Mouse (Mus musculus): ENCODE data around the gene Tnnt1.

The Tnnt1 gene

DNA sequence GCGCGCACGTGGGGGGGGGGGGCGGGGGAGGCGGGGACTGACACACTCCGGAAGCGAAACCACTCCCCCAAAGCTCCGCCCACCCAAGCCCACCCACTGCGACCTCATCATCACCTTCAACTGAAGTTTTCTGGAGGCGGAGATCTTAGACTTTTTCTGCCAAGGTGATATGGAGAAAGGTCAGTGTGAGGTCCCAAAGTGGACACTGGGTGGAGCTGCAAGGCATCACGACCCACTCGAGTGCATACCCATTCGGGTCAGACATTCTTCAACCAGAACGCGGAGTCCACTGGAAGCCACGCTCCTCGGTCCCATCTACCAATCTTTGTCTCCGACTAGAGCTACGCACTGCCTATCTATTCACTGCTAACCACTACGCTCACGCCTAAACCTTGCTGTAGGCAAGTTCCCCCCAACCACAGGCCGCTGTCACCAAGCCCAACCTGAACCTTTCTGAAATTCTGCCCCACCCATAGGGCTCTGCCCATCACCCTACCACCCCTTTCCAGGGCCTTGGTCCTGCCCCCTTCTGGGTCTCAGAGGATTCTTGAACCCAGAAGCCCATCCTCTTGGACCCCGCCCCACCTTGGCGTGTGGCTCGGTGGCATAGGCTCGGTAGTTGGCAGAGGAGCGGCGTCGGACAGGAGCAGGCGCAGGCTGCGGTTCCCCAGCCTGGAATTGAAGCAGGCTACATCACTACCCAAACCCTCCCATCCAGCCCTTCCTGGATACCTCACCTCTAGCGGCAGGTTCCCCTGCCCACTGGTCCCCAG, 5.2 kb upstream of the Tnnt1 start:
- DNase-seq (ENCODE audit: low read depth): no peak

DNA sequence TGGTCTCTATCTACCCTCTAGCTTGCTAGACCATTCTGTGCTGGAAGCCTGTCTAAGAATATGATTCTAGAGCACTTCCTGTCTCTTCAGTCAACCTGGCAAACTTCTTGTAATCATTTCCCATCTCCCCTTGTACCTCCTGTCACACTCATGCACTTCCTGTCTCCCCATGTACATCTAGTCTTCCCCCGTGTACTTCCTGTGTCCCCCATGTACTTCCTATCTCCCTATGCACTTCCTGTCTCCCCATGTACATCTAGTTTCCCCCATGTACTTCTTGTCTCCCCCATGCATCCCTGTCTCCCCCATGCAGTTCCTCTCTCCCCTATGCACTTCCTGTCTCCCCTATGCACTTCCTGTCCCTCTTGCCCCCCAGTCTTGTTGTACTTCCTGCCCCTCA, 2.3 kb upstream of the Tnnt1 start:
- no peak for DNase-seq (ENCODE audit: low read depth)

DNA sequence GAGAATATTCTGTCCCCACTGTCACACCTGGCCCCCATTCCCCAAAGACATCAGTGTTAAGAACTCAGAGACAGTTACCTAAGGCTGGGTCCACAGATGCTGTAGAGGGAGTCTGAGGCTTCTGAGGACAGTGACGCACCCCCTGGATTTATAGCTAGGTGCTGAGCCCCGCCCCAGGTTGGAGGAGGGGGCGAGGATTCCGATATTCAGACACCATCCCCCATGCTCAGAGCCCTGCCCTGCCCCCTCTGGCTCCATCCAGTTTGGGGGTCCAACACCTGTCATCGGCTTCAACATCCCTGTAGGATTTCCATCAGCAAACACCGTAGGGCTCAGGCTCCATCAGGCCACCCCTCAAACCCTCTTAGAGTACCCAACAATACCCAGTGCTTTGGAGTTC, 329 bp downstream of the Tnnt1 start:
- DNase-seq (ENCODE audit: low read depth): no peak

DNA sequence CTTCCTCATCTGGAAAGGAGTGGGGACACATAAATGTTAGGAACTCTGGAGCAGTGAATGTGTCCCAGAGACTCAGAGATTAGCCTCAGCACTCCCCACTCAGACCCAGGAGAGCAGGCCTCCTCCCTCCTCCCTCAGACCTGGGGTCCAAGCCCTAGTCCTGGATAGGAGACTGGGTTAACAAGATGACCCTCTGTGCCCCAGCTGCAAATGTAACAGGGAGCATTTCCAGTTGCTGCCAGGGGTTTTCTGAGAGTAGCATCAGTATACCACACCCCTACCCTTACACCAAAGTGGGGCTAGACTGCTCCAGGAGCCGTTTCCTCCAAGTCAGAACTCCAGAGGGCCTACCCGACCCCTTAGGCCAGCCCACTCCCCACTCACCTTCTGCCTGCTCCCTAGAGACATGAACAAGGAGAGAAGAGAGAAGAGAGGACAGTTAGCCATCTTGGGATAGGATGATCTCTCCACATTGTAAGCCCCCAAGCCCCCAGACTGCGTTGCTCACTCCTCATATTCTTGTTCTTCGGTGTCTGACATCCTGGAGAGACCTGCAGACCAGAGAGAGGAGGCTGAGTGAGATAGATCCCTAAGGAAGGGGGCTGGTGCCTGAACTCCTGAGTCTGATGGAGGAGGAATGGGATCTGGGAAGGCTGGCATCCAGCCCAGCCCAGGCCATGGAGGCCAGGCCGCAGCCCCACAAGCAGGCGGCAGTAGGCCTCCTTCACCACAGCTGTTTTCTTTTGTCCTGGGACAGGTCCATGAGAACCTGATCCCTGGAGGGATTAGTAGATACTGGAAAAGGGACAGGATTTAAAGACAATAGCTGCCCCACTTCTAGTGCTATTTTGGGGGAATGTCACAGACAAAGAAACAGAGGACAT, 2.1 kb downstream of the Tnnt1 start:
- DNase-seq (ENCODE audit: low read depth): no peak

DNA sequence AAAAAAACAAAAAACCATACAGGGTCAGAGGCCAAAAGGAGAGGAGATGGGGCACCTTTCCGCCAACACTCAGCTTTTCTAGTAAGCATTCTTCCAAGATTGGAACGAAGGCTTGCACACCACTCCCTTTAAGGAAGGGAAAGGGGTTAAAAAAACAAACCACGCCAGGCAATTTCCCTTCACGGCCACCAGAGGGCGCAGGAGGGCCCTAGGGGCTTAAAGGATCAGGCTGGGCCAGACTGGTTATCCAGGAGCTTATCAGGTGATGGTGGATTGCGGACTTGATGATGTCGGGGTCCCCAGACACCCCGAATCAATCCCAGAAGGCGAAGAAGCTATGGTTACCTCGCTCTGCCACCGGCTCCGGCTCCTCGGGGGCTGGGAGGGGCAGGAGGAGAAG, 2.9 kb downstream of the Tnnt1 start:
- no peak for DNase-seq (ENCODE audit: low read depth)

DNA sequence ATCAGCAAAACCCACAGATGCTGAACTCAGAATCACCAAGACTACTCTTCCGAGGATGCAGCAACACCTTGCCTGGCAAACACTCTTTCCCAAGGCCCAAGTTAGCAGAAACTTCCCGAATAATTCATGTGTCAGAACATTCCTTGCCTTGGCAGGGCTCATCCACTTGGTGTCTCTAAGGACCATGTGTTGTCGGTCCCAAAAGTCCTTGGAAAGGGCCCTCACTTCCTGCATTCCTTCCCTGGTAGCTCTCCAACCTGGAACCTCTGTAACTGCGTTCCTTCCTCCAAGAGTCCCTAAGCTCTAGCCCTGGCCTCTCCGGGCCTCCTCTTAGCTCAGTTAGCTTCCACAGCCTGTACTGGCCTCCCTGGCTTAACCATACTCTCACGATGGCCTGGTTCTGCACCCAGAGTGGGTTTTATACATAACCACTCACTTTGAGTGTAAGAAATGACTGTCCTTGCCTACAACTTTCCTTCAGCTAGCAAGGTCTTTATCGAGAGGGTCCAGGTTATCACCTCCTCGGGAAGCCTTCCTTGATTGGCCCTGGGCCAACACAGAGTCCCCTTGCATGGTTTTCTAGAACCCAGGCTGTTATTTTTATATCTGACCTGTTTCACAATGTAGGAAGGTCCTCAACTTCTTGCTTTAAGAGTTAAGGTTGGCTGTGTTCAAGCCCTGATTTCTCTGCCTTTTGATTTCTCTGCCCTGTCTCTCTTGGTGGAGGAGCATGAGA, 4.5 kb downstream of the Tnnt1 start:
- no peak for DNase-seq (ENCODE audit: low read depth)

DNA sequence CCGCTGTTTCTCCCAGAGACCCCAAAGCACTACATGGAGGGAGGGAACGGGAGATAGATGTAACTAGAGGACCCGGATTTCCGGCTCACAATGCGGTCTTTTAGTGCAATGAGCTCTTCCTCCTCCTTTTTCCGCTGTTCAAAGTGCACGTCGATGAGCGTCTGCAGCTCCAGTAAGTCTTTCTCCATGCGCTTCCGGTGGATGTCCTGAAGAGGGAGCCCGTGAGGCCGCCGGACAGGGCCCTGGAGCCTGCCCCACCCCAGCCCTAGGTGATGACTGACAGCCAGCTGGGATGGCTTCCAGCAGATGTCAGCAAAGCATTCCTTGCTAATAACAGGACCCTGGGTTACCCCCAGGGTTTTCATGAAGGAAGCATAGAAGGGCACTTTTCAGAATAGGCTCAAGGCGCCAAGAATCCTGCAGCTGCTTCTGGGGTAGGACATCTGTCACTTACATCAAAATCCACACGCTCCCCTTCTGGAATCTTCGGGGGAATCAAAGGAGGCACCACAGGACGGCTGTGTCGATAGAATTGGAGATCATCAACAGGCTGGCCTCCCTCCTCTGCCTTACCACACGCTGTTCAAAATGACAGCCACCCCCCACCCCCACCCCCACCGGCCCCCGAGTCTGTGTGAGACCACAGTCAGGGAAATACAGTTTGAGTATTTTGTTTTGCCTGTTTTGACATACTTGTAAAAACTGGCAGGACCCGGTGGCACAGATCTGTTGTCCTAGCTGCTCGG, 6.1 kb downstream of the Tnnt1 start:
- DNase-seq (ENCODE audit: low read depth): no peak

DNA sequence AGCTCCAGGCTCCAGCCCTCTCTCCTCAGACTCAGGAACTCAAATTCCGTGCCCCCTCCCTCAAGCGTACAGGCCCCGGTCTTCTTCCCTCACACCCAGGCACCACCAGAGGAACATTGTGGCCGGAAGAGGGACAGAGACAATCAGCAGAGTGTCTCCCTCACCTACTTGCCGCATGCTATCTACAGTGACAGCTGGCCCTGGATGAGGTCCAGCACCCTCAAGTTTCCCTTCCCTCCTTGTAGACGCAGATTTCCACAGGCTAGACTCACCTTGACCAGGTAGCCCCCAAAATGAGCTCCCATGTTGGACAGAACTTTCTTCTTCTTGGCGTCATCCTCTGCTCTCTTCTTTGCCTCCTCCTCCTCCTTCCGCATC, 7.5 kb downstream of the Tnnt1 start:
- DNase-seq (ENCODE audit: low read depth): no peak

DNA sequence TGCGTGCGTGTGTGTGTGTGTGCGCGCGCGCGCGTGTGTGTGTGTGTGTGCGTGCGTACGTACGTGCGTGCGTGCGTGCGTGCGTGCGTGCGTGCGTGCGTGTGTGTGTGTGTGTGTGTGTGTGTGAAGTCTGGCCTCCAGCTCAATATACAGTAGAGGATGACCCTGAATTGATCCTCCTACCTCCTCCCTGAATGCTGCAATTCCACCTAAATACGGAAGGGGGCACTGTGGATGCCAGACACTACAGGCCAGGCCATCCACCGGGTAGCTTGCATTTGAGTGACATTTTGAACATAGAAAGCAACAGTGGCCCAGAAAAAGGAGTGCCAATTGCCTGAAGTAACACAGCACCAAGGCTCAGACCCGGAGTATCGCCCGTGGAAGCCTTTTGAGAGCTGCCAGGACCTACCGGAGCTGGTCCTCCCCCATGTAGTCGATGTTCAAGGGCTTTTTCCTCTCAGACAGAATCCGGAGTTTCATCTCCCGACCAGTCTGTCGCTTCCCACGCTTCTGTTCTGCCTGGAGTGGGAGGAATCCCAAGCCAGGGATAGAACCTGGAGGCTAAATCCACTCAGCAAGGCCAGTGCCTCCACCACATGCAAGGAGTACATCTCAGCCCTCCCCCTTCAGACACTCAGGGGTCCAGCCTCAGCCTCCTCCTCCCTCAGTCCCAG, 8.0 kb downstream of the Tnnt1 start:
- DNase-seq (ENCODE audit: low read depth): no peak

DNA sequence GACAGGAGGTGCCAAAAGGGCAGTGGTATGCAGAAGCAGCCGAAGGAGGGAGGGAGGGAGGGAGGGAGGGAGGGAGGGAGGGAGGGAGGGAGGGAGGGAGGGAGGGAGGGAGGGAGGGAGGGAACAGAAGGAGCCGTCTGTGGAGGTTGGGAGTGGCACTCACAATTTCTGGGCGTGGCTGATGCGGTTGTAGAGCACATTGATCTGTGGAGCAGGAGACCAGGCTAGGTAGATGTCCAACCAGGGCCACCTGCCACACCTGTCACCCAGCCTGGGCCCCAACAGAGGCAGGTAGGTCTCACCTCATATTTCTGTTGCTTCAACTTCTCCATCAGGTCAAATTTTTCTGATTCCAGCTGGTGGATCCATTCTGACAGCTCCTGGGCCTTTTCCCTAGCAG, 9.0 kb downstream of the Tnnt1 start:
- DNase-seq (ENCODE audit: low read depth): no peak

DNA sequence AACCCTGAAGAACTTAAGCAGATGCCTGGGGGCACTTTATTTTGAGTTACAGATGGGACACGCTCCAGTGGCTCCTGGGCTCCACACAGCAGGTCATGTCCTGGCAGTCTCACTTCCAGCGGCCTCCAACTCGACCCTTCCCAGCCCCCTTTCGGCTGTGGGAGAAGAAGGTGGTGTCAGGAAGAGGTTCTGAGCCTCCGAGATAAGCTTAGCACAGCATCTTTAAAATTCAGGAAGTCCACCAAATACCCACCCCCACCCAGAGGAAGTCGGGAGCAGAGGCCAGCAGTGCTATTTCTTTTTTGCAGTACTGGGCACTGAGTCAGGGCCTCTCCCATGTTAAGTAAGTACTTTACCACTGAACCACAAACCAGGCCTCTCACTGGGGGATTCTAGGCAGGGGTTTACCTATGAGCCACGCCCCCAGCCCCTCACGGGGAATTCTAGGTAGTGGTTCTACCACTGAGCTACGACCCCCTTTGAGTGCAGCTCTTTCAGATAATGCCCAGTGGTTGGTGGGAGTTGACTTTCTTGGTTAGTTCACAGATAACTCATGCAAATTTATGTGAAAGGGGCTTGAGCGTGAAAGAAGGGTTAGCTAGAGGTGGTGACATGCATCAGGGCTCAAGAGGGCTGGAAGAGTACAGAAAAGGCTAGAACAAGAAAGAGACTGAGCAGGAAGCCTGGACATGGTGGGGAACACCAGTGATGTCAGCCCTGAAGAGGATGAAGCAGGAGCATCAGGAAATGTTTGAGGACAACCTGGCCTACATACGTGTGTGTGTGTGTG, 11.3 kb downstream of the Tnnt1 start:
- no peak for DNase-seq (ENCODE audit: low read depth)

DNA sequence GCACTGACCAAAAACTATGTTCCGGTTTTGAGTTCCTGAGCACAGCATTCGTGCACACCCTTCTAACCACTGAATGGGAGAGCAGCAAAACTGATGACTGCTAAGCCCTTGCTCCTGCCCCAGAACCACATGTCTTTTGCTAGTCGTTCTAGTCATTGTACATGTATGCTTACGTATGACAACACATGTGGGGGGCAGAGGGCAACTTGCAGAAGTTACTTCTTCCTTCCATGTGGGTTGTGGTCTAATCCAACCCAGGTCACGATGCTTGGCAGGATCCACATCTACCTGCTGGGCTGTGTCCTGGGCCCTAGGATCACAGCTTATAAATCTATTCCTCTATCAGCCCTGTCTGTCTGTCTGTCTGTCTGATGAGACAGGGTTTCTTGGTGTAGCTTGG, 12.3 kb downstream of the Tnnt1 start:
- no peak for DNase-seq (ENCODE audit: low read depth)

DNA sequence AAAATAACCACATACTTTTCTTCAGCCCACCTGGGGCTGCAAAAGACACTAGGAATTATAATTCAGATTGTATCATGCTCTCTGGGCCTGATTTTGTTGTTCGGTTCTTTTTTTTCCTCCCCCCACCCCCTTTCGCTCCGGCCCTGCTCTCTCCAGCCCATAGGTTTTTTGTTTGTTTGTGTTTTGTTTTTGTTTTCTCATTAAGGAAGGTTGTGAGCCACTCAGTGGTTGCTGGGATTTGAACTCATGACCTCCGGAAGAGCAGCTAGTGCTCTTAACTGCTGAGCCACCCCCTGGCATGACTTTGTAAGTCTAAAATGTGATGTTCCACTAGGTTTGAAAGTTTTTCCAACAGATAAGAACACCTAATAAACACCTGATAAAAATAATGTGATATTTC, 13.1 kb downstream of the Tnnt1 start:
- no peak for DNase-seq (ENCODE audit: low read depth)

DNA sequence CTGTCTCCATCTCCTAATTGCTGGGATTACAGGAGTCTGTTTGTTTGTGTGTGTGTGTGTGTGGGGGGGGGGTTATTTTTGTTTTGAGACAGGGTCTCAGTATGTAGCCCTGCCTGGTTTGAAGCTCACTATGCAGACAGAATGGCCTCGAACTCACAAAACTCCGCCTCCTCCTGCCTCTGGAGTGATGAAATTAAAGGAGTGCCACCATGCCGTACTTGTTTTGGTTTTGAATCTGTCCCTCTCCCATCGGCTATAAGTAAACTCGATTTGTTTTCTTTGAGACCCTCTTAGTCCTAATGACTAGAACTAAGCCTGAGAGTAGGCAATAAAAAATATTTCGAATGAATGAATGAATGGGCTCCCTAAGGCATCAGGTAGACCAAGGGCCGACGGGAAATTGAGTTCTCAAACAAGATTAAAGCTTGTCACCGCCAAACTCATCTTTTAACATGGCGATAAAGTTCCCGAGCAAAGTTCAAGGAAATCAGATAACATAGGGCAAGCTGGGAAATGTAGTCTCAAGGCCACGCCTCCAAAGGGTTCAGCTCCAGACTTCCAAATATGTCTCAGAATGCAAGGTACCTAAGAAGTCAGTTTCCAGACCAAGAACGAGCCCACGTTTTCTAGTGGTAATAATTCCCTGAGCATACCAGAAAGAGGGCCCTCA, 13.6 kb downstream of the Tnnt1 start:
- no peak for DNase-seq (ENCODE audit: low read depth)

DNA sequence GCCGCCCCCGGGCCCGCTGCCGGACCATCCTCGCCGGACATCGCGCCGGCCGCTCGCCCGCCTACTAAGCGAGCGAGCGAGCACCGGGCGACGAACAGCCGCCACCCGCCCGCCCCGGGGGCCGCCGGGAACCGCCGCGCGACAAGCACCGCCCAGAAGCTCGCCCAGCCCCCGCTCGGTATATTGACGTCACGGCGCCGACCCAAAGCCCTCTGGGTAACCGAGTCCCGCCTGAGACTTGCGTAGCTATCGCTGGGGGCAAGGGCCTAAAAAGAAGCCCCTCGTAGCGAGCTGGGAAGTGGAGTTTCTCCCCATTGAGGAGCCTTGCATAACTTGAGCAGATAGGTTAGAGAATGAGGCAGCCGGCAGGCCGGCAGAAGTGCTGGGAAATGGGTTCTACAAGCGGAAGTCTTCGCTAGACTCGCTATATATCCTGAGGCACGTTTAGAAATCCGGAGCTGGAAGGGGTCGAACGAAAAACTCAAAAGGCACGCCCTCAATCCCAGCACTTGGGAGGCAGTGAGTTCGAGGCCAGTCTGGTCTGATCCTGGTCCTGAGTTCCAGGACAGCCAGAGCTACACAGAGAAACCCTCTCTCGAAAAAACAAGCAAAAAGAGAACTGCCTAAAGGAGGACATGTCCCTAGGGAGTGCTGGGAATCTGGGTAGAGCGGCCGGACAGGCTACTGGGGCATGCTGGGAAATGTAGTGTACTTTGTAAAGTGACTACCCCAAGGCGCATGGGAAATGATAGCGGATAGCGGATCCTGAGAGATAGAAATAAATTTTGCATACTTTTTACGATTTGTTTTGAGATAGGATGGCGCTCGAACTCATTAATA, 14.4 kb downstream of the Tnnt1 start, which contains the start of gene Ppp1r12c:
Ppp1r12c (minus strand) TSS at position 123 of the 840 bp plus-strand sequence.
- peak; percentile 77 for DNase-seq (ENCODE audit: low read depth)

DNA sequence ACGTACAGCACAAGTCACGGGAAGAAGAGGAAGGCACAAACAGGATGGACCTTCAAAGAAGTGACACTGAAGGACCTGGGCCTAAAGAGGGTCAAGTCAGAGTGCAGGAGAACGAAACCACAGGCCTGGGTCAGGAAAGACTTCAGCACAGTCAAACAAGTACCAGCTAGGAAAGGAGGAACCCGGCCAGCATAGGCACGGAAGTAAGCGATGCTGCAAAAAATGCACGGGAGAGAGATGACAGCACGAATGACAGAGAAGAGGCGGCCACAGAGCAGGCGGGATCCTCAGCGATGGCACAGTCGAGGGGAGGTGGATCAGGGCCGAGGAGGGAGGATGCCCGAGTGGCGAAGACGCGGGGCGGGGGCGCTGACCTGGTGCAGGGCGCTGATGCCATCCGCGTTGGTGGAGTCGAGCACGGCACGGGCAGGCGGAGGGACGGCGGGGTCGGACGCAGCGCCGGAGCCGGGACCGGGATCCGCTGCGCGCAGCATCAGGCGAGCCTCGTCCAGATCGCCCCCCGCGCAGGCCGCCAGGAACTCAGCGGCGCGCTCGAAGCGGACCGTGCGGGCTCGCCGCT, 15.2 kb downstream of the Tnnt1 start:
- DNase-seq (ENCODE audit: low read depth): no peak

DNA sequence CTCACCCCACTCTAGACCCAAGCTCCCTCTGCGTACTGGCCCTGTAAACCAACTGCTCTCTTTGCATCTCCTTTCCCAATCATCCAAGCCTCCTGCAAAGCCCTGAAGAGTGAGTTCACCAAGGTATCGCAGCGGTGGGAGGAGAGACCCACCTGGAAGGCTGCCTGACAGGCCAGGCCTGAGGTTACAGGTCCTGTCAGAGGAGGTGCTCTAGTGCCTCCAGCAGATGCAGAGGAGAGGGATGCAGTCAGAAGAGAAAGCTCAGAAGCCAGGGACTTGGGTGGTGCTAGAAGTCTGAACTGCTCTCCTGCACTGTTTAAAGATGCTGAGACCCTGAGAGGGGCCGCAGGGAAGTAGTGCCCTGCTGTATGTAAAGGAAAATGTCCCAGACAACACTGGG, 17.1 kb downstream of the Tnnt1 start:
- DNase-seq (ENCODE audit: low read depth): no peak

DNA sequence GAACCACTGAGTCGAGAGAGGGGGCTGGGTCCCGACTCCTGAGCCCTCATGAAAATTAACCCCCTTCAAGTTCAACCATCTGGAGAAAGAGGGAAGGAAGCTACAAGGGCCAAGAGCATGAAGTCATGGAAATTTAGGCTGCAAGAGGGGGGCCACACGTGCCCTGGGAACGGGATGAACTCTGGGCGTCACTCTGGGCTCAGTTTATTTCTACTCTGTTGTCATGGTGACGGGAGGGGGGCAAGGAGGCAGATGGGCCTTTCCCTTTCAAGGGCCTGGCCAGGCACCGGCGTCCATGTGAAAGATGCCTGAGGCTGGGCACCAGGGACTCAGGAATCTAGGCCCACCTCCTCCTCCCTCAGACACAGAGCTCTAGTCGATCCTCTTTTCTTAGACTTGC, 17.9 kb downstream of the Tnnt1 start:
- DNase-seq (ENCODE audit: low read depth): no peak

Data from fibroblast of lung, adult 2 months (primary cell).